Mouse (Mus musculus): ENCODE results near the gene Npy1r. TPM values are rescaled to one million over a fixed set of nuclear protein-coding genes. Genes with fewer than 3 reads are reported as not detected.

Npy1r gene
- total and polyA plus RNA-seq, 3 experiments = not detected

- H3K79me2 ChIP-seq (replicated peaks; ENCODE audit: control insufficient read depth, extremely low read depth, insufficient read depth, poor library complexity, severe bottlenecking) = no peaks in the 10 kb centered on the region
- in situ Hi-C loops (cut with MboI; ENCODE audit: low pct_ligation_motif_present, low pct_unique_long_range_greater_than_20kb, low sequenced_read_pairs) = no loop called here
- dilution Hi-C loops (cut with MboI; ENCODE audit: extremely low pct_ligation_motif_present, extremely low pct_unique_long_range_greater_than_20kb, low sequenced_read_pairs) = no loop called here
- H3K27ac ChIP-seq (ENCODE audit: insufficient read depth, low read depth) = no peak overlapping the region
- DNase-seq (ENCODE audit: extremely low read depth) = no peak
- no peaks in the 10 kb centered on the region for H3K36me3 ChIP-seq (replicated peaks in 1 of 2; ENCODE audit: control insufficient read depth in 1 of 2, insufficient read depth in 1 of 2, low read length in 1 of 2)
- TF ChIP-seq ZMIZ1 (IDR thresholded peaks at IDR 0.05; ENCODE audit: low read depth, low read length) = no peak
- no peak for TF ChIP-seq EP300 (IDR thresholded peaks at IDR 0.05; ENCODE audit: low read length)
- TF ChIP-seq GABPA (IDR thresholded peaks at IDR 0.05; ENCODE audit: insufficient replicate concordance, low read depth, low read length) = no peak
- H3K9me3 ChIP-seq (replicated peaks; ENCODE audit: low read length) = no peaks in the 10 kb centered on the region
- no peak overlapping the region for H3K9ac ChIP-seq (ENCODE audit: insufficient read depth, low read depth)
- H3K4me3 ChIP-seq (replicated peaks in 1 of 3; ENCODE audit: low read depth in 2 of 3, low read length in 2 of 3, poor library complexity in 1 of 3) = no peak overlapping the region
- no peaks in the 10 kb centered on the region for H3K4me1 ChIP-seq (ENCODE audit: control insufficient read depth in 1 of 2, insufficient read depth in 2 of 2)
- H3K27me3 ChIP-seq (replicated peaks) = no peaks in the 10 kb centered on the region
- H3K4me2 ChIP-seq (ENCODE audit: insufficient read depth, low read depth, poor library complexity, severe bottlenecking) = no peak overlapping the region
Measured at GRCm38 (mm10) chr8:66690402-66690801, 6.6 kb upstream of the Npy1r start.

GRCm38 (mm10) chr8:66698011-66698410 lies 1.0 kb downstream of the Npy1r start:
- Histone ChIP-seq H3K4me2 (ENCODE audit: insufficient read depth, low read depth, poor library complexity, severe bottlenecking) (no peak overlapping the region), H3K4me3 (replicated peaks in 1 of 3; ENCODE audit: low read depth in 2 of 3, low read length in 2 of 3, poor library complexity in 1 of 3) (no peak overlapping the region), H3K4me1 (ENCODE audit: control insufficient read depth in 1 of 2, insufficient read depth in 2 of 2) (no peaks in the 10 kb centered on the region), H3K36me3 (replicated peaks in 1 of 2; ENCODE audit: control insufficient read depth in 1 of 2, insufficient read depth in 1 of 2, low read length in 1 of 2) (no peaks in the 10 kb centered on the region), H3K79me2 (replicated peaks; ENCODE audit: control insufficient read depth, extremely low read depth, insufficient read depth, poor library complexity, severe bottlenecking) (no peaks in the 10 kb centered on the region), H3K9ac (ENCODE audit: insufficient read depth, low read depth) (no peak overlapping the region), H3K27ac (ENCODE audit: insufficient read depth, low read depth) (no peak overlapping the region), H3K9me3 (replicated peaks; ENCODE audit: low read length) (no peaks in the 10 kb centered on the region), H3K27me3 (replicated peaks) (no peaks in the 10 kb centered on the region)
- TF ChIP-seq USF1 (IDR thresholded peaks at IDR 0.05; ENCODE audit: low read depth, low read length) (no peak), TBP (conservative IDR thresholded peaks at IDR 0.05; ENCODE audit: low read depth, low read length) (no peak), MAFK (IDR thresholded peaks at IDR 0.05; ENCODE audit: insufficient replicate concordance, low read length) (no peak), ZKSCAN1 (IDR thresholded peaks at IDR 0.05; ENCODE audit: borderline replicate concordance, low read depth, low read length) (no peak), POLR2A (IDR thresholded peaks at IDR 0.05; ENCODE audit: low read depth, low read length) (no peak), NELFE (IDR thresholded peaks at IDR 0.05; ENCODE audit: low read depth, low read length) (no peak), ZNF384 (IDR thresholded peaks at IDR 0.05; ENCODE audit: low read depth, low read length) (no peak), ZMIZ1 (IDR thresholded peaks at IDR 0.05; ENCODE audit: low read depth, low read length) (no peak), MYC (IDR thresholded peaks at IDR 0.05; ENCODE audit: low read depth, low read length) (no peak), CTCF (conservative IDR thresholded peaks at IDR 0.05 in 1 of 2, IDR thresholded peaks at IDR 0.05 in 1 of 2; ENCODE audit: low read depth in 2 of 2, low read length in 2 of 2) (no peak), MAZ (IDR thresholded peaks at IDR 0.05; ENCODE audit: low read depth, low read length) (no peak), USF2 (conservative IDR thresholded peaks at IDR 0.05; ENCODE audit: low read depth, low read length) (no peak), MEF2A (IDR thresholded peaks at IDR 0.05; ENCODE audit: borderline replicate concordance, low read depth, low read length) (no peak), TCF12 (IDR thresholded peaks at IDR 0.05; ENCODE audit: low read depth, low read length) (no peak)
- dilution Hi-C loops (cut with MboI; ENCODE audit: extremely low pct_ligation_motif_present, extremely low pct_unique_long_range_greater_than_20kb, low sequenced_read_pairs) = no loop called here
- no peak for DNase-seq (ENCODE audit: extremely low read depth)
- in situ Hi-C loops (cut with MboI; ENCODE audit: low pct_ligation_motif_present, low pct_unique_long_range_greater_than_20kb, low sequenced_read_pairs) = no loop called here
